Mouse (Mus musculus): Measurements from ENCODE around the gene Tex33. TPM values are rescaled to one million over a fixed set of nuclear protein-coding genes. Genes with fewer than 3 reads are reported as not detected.

The Tex33 gene
- polyA plus RNA-seq, 1 experiment from 2014 or later, result not detected

GRCm38 (mm10) chr15:78435681-78436080, 40.0 kb upstream of the Tex33 start:
- no peak overlapping the region for H3K4me2 ChIP-seq (ENCODE audit: low read length)
- H3K9ac ChIP-seq (ENCODE audit: low read length), result no peak overlapping the region
- DNase-seq (ENCODE audit: low spot score) (no peak), ATAC-seq (replicated peaks; ENCODE audit: low FRiP score, low TSS enrichment, low read depth) (no peak)
- WGBS, result 80% methylated on average over 11 of the region's 11 CpGs
- no peak overlapping the region for H3K27ac ChIP-seq (ENCODE audit: low read depth)
- peaks cover 18% of the 10 kb centered on the region for H3K36me3 ChIP-seq (ENCODE audit: control insufficient read depth, insufficient read depth, low read length)
- H3K9me3 ChIP-seq (ENCODE audit: control insufficient read depth, low read length), result no peaks in the 10 kb centered on the region
- no peak overlapping the region for H3K4me3 ChIP-seq (ENCODE audit: low read depth, low read length)
- H3K4me1 ChIP-seq (replicated peaks; ENCODE audit: control insufficient read depth, insufficient read depth, low read length), result peaks cover 7% of the 10 kb centered on the region
- H3K27me3 ChIP-seq (replicated peaks; ENCODE audit: control insufficient read depth, insufficient read depth, low read length), result no peaks in the 10 kb centered on the region

DNA sequence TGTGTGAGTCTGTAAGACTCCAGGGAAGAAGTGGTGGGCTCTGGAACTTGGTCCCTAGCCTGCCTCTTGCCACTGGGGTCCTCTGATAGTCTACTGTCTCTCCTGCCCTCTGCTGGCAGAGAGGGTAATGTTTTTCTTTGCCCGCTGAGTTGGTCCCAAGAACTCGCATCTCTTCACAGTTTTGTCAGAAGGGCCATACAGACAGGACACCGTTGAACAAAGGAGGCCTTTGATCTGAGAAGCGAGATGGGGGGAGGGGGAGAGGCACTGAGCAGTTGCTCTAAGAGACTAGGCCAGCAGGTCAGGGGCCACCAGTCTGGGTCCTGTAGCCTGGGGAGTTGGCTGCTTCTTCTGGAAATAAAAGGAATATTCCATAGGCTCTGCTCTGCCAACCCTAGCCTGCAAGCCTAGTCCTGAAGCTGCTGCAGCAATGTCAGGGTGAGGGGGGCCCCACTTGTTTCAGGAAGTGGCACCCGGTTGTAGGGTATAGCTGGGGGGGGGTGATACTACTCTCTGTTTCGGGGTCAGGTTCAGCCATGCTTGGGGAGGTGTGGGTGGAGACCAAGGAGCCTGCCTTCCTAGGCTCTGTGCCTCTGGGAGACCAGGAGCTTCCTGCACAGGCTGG, 39.3 kb upstream of the Tex33 start:
- WGBS, result 41% methylated on average over 6 of the region's 6 CpGs
- H3K36me3 ChIP-seq (ENCODE audit: control insufficient read depth, insufficient read depth, low read length), result peaks cover 18% of the 10 kb centered on the region
- no peak overlapping the region for H3K4me3 ChIP-seq (ENCODE audit: low read depth, low read length)
- H3K27me3 ChIP-seq (replicated peaks; ENCODE audit: control insufficient read depth, insufficient read depth, low read length), result no peaks in the 10 kb centered on the region
- no peak overlapping the region for H3K9ac ChIP-seq (ENCODE audit: low read length)
- no peak overlapping the region for H3K4me2 ChIP-seq (ENCODE audit: low read length)
- H3K4me1 ChIP-seq (replicated peaks; ENCODE audit: control insufficient read depth, insufficient read depth, low read length), result peaks cover 7% of the 10 kb centered on the region
- ATAC-seq (replicated peaks; ENCODE audit: low FRiP score, low TSS enrichment, low read depth), result no peak
- DNase-seq (ENCODE audit: low spot score), result peak; percentile 64
- H3K27ac ChIP-seq (ENCODE audit: low read depth), result no peak overlapping the region
- H3K9me3 ChIP-seq (ENCODE audit: control insufficient read depth, low read length), result no peaks in the 10 kb centered on the region

- peaks cover 9% of the 10 kb centered on the region for H3K4me1 ChIP-seq (replicated peaks; ENCODE audit: control insufficient read depth, insufficient read depth, low read length)
- no peak overlapping the region for H3K9ac ChIP-seq (ENCODE audit: low read length)
- 82% methylated on average over 7 of the region's 7 CpGs for WGBS
- no peak for ATAC-seq (replicated peaks; ENCODE audit: low FRiP score, low TSS enrichment, low read depth)
- no peak overlapping the region for H3K27ac ChIP-seq (ENCODE audit: low read depth)
- H3K36me3 ChIP-seq (ENCODE audit: control insufficient read depth, insufficient read depth, low read length), result peaks cover 18% of the 10 kb centered on the region
- no peak overlapping the region for H3K4me3 ChIP-seq (ENCODE audit: low read depth, low read length)
- no peaks in the 10 kb centered on the region for H3K9me3 ChIP-seq (ENCODE audit: control insufficient read depth, low read length)
- no peak overlapping the region for H3K4me2 ChIP-seq (ENCODE audit: low read length)
- no peak for DNase-seq (ENCODE audit: low spot score)
- H3K27me3 ChIP-seq (replicated peaks; ENCODE audit: control insufficient read depth, insufficient read depth, low read length), result 0 out of 2 replicates have a peak, but pooled peaks cover 9% of the 10 kb centered on the region
Observed at GRCm38 (mm10) chr15:78431541-78432121, 35.9 kb upstream of the Tex33 start.

GRCm38 (mm10) chr15:78430874-78431273, 35.2 kb upstream of the Tex33 start:
- H3K4me2 ChIP-seq (ENCODE audit: low read length), result no peak overlapping the region
- 0 out of 2 replicates have a peak, but pooled peaks cover 9% of the 10 kb centered on the region for H3K27me3 ChIP-seq (replicated peaks; ENCODE audit: control insufficient read depth, insufficient read depth, low read length)
- DNase-seq (ENCODE audit: low spot score) (no peak), ATAC-seq (replicated peaks; ENCODE audit: low FRiP score, low TSS enrichment, low read depth) (no peak)
- H3K9ac ChIP-seq (ENCODE audit: low read length), result no peak overlapping the region
- no peak overlapping the region for H3K27ac ChIP-seq (ENCODE audit: low read depth)
- WGBS, result 88% methylated on average over 10 of the region's 10 CpGs
- peaks cover 17% of the 10 kb centered on the region for H3K36me3 ChIP-seq (ENCODE audit: control insufficient read depth, insufficient read depth, low read length)
- H3K9me3 ChIP-seq (ENCODE audit: control insufficient read depth, low read length), result no peaks in the 10 kb centered on the region
- H3K4me1 ChIP-seq (replicated peaks; ENCODE audit: control insufficient read depth, insufficient read depth, low read length), result peaks cover 9% of the 10 kb centered on the region
- no peak overlapping the region for H3K4me3 ChIP-seq (ENCODE audit: low read depth, low read length)

DNA sequence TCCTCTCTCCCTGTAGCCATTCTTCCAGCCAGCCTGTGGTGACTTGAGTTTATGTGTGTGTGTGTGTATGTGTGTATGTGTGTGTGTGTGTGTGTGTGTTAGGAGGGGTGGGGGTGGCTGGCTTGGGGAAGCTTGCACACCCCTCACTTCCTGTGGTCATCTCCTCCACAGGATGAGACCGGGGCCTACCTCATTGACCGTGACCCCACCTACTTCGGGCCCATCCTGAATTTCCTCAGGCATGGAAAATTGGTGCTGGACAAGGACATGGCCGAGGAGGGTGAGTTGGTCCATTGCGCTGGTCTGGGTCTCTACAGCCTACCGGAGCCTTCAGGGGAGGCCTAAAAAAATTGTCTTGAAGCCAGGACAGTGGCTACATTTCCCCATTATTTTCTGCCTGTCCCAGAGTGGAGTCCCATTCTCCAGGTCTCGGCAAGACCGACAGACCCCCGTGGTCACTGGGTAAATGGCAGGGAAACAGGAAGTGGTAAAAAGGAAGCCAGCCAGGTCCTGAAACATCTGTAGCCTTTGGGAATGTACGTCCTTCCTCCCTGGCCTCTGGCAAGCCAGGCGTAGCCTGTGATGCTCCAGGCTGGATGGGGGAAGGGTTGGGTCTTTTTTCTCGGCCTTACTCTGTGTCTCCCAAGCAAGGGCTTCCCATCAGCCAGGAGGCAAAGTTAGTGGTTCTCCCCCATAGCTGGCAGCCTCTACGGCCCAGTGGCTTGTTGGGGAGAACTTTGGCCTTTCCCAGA, 34.3 kb upstream of the Tex33 start:
- DNase-seq (ENCODE audit: low spot score) (no peak), ATAC-seq (replicated peaks; ENCODE audit: low FRiP score, low TSS enrichment, low read depth) (no peak)
- Histone ChIP-seq H3K4me3 (ENCODE audit: low read depth, low read length) (0 out of 2 replicates have a peak overlapping the region, but pooled peaks have one; percentile 58), H3K36me3 (ENCODE audit: control insufficient read depth, insufficient read depth, low read length) (peaks cover 12% of the 10 kb centered on the region), H3K27me3 (replicated peaks; ENCODE audit: control insufficient read depth, insufficient read depth, low read length) (0 out of 2 replicates have a peak, but pooled peaks cover 9% of the 10 kb centered on the region), H3K9ac (ENCODE audit: low read length) (peak overlapping the region; percentile 58; the same call in 1 of the 2 replicates), H3K9me3 (ENCODE audit: control insufficient read depth, low read length) (no peaks in the 10 kb centered on the region), H3K4me1 (replicated peaks; ENCODE audit: control insufficient read depth, insufficient read depth, low read length) (peaks cover 9% of the 10 kb centered on the region), H3K4me2 (ENCODE audit: low read length) (peak overlapping the region; percentile 68), H3K27ac (ENCODE audit: low read depth) (no peak overlapping the region)
- 79% methylated on average over 13 of the region's 13 CpGs for WGBS

DNA sequence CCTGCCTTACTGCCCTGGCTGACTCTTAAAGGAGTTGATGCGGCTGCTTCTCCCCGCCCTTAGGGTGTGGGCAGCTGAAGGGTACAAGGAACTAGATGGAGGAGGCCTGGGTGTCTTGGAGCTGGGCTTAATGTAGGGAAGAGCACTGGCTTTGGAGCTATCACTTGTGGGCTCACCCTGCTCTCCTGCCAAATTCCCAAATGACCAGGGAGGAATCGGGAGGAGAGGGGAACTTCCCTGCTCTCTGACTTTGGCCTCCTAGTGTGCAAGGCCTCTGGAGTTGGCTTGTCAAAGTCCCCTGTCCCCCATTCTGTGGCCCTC, 33.4 kb upstream of the Tex33 start:
- H3K4me1 ChIP-seq (replicated peaks; ENCODE audit: control insufficient read depth, insufficient read depth, low read length), result peaks cover 9% of the 10 kb centered on the region
- peak overlapping the region; percentile 48; the same call in 1 of the 2 replicates for H3K27ac ChIP-seq (ENCODE audit: low read depth)
- no peak for DNase-seq (ENCODE audit: low spot score)
- H3K4me2 ChIP-seq (ENCODE audit: low read length), result peak overlapping the region; percentile 68
- peak overlapping the region; percentile 58 for H3K4me3 ChIP-seq (ENCODE audit: low read depth, low read length)
- 9% methylated on average over 3 of the region's 3 CpGs for WGBS
- peak overlapping the region; percentile 58 for H3K9ac ChIP-seq (ENCODE audit: low read length)
- H3K36me3 ChIP-seq (ENCODE audit: control insufficient read depth, insufficient read depth, low read length), result peaks cover 9% of the 10 kb centered on the region
- H3K9me3 ChIP-seq (ENCODE audit: control insufficient read depth, low read length), result no peaks in the 10 kb centered on the region
- peaks cover 15% of the 10 kb centered on the region; the same call in 1 of the 2 replicates for H3K27me3 ChIP-seq (replicated peaks; ENCODE audit: control insufficient read depth, insufficient read depth, low read length)
- no peak for ATAC-seq (replicated peaks; ENCODE audit: low FRiP score, low TSS enrichment, low read depth)

DNA sequence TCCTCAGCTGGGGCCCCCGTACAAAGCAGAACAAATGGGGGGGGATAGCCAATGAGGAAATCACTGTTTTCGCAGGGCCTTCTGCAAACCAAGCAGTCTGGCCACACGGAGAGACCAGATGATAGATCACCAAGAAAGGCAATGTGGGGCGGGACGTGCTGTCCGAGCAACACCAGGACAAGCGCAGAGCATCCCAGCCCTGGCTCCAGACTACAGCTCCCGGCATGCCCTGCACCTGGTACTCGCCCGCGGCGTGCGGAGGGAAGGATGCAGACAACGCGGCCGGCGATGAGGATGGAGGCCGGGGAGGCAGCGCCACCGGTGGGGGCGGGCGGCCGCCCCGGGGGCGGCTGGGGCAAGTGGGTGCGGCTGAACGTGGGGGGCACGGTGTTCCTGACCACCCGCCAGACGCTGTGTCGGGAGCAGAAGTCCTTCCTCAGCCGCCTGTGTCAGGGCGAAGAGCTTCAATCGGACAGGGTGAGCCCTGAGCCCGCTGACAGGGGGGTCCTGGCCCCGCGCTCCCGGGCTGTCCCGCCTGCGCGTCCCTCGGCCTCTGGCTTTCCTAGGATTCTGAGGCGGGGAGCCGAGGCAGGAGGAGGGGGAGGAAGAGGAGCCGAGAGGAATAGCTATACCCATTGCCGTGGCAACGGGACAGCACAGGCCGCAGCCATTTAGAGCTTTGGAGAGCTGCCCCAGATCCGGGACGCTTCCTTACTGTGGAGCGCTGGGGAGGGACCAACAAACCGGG, 32.9 kb upstream of the Tex33 start, which contains the start of gene Kctd17:
Gene Kctd17, plus strand, starts transcription at position 174 of the 748 bp plus-strand sequence.
- peaks cover 4% of the 10 kb centered on the region for H3K36me3 ChIP-seq (ENCODE audit: control insufficient read depth, insufficient read depth, low read length)
- H3K4me1 ChIP-seq (replicated peaks; ENCODE audit: control insufficient read depth, insufficient read depth, low read length), result peaks cover 9% of the 10 kb centered on the region
- peak; percentile 80 for DNase-seq (ENCODE audit: low spot score)
- H3K27me3 ChIP-seq (replicated peaks; ENCODE audit: control insufficient read depth, insufficient read depth, low read length), result peaks cover 20% of the 10 kb centered on the region
- peak; percentile 79 for ATAC-seq (replicated peaks; ENCODE audit: low FRiP score, low TSS enrichment, low read depth)
- H3K9ac ChIP-seq (ENCODE audit: low read length), result peak within 1 kb of the TSS; percentile 58
- peak within 1 kb of the TSS; percentile 48; the same call in 1 of the 2 replicates for H3K27ac ChIP-seq (ENCODE audit: low read depth)
- H3K9me3 ChIP-seq (ENCODE audit: control insufficient read depth, low read length), result no peaks in the 10 kb centered on the region
- peak within 1 kb of the TSS; percentile 68 for H3K4me2 ChIP-seq (ENCODE audit: low read length)
- 2% methylated on average over 47 of the region's 52 CpGs for WGBS
- peak within 1 kb of the TSS; percentile 58 for H3K4me3 ChIP-seq (ENCODE audit: low read depth, low read length)

DNA sequence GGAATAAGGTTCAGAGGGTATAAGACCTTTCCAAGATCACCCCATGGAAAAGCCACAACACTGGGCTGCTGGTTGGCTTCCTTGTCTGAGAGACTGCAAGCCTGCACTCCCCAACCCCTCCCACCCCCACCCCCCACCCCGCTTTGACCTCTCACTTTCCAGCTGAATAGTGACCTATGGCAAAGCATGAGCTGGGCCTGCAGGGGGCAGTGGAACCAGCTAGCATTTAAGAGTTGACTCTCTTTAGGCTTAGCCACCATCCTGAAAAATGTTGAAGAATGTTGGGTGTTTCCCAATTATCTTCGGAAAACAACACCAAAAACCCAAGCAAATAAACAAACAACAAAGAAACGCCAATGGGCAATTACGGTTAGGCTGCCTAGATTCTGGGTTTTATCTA, 29.5 kb upstream of the Tex33 start:
- H3K27ac ChIP-seq (ENCODE audit: low read depth), result no peak overlapping the region
- no peaks in the 10 kb centered on the region for H3K9me3 ChIP-seq (ENCODE audit: control insufficient read depth, low read length)
- no peak overlapping the region for H3K4me3 ChIP-seq (ENCODE audit: low read depth, low read length)
- 55% methylated on average over 4 of the region's 4 CpGs for WGBS
- no peaks in the 10 kb centered on the region for H3K36me3 ChIP-seq (ENCODE audit: control insufficient read depth, insufficient read depth, low read length)
- no peak overlapping the region for H3K9ac ChIP-seq (ENCODE audit: low read length)
- H3K4me2 ChIP-seq (ENCODE audit: low read length), result no peak overlapping the region
- H3K4me1 ChIP-seq (replicated peaks; ENCODE audit: control insufficient read depth, insufficient read depth, low read length), result peaks cover 9% of the 10 kb centered on the region
- H3K27me3 ChIP-seq (replicated peaks; ENCODE audit: control insufficient read depth, insufficient read depth, low read length), result peaks cover 35% of the 10 kb centered on the region
- ATAC-seq (replicated peaks; ENCODE audit: low FRiP score, low TSS enrichment, low read depth) (no peak), DNase-seq (ENCODE audit: low spot score) (no peak)
